Mouse (Mus musculus): Measurements from ENCODE around the gene Gnl1.
"Not testable (repeated sequence)": the region's sequence is repeated elsewhere in the genome, so short reads cannot be mapped to it uniquely, and the experiment has no call there.

Gene Gnl1

GRCm38 (mm10) chr17:35979401-35980362 is at the start of gene Gnl1, which contains the start of gene Prr3:
Gene Gnl1, plus strand, starts transcription at chr17:35979851.
Gene Prr3, minus strand, starts transcription at chr17:35980236.
- peak; percentile 92 to 95 for DNase-seq

GRCm38 (mm10) chr17:35930627-35931026 is 49.0 kb upstream of the Gnl1 start:
- no peak for DNase-seq

GRCm38 (mm10) chr17:35932608-35933007 is 47.0 kb upstream of the Gnl1 start:
- no peak for DNase-seq

GRCm38 (mm10) chr17:35935763-35936162 is 43.9 kb upstream of the Gnl1 start:
- not testable (repeated sequence) for DNase-seq

DNA sequence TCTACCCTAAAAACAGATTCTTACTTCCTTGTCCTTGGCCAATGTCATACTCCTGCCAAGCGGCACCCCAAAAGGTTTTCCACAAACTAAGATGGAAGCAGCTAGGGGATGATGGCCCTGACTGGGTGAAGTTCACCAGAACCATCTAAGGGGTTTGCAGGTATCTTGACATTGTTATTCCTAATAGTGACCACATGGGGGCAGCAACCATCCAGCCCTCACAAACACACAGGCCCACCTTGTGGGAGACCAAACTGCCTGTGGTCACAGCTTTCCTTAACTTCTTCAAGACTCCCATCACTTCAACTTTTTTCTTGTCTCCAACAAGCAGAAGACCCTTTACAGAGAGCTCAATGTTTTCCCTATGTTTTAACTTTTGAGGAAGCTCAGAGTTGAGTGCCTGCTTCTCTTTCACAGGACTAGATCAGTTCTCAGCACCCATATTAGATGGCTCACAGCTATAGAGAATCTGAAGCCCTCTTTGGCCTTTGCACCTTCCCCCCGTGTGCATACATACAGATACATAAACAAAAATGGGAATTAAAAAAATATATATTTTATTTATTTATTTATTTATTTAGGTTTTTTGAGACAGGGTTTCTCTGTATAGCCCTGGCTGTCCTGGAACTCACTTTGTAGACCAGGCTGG is 41.8 kb upstream of the Gnl1 start:
- DNase-seq: peak; percentile 66 to 73

GRCm38 (mm10) chr17:35939108-35939507 is 40.5 kb upstream of the Gnl1 start:
- DNase-seq: no peak

DNA sequence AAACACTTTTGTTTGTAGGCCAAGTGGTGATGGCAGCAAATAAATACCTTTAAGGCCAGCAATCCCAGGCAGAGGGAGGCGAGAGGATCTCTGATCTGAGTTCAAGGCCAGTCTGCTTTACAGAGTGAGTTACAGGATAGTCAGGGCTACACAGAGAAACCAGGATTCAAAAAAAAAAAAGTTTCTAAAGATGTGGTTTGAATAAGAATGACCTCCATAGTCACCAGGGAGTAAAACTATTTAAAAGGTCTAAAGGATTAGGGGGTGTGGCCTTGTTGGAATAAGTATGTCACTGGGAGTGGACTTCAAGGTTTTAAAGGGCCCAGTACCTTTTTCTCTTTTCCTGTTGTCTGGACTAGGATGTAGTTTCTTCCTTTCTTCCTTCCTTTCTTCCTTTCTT is 39.7 kb upstream of the Gnl1 start:
- DNase-seq: no peak

DNA sequence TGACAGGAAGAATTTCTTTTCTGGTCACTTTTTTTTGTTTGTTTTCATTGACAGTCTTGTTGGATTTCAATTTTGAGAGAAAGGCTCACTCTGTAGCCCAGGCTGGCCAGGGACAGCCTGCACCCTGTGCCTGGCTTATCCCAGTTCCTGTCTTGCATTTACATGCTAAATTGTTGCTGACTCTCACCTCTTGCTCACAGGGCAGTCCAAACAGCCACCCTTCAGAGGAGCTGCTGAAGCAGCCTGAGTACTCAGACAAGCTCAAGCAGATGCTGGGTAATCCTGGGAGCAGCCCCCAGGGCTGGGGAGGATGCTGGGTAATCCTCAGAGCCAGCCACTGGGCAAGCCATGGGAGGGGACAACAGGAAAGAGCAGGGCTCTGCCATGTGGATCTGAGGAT is 28.7 kb upstream of the Gnl1 start:
- not testable (repeated sequence) for DNase-seq

DNA sequence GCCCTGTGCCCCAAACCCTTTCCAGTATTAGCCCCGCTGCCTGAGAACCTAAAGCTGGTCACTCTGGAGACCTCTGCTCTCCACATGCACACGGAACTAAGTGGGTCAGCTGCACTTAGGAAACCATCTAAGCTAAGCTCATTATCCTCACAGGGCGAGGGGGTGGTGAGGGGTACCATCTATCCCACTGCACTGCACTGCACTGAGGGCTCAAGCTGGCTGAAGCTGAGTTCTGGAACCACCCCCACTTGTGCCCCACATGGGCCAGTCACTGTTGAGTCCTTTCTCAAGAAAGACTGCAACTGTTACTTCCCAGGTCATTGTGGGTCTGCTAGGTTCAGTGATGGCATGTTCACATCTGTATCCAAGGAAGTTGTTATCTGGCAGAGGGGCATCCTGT is 27.1 kb upstream of the Gnl1 start:
- DNase-seq: not testable (repeated sequence)

- DNase-seq: no peak
Measured at GRCm38 (mm10) chr17:35954665-35955064, 25.0 kb upstream of the Gnl1 start.

DNA sequence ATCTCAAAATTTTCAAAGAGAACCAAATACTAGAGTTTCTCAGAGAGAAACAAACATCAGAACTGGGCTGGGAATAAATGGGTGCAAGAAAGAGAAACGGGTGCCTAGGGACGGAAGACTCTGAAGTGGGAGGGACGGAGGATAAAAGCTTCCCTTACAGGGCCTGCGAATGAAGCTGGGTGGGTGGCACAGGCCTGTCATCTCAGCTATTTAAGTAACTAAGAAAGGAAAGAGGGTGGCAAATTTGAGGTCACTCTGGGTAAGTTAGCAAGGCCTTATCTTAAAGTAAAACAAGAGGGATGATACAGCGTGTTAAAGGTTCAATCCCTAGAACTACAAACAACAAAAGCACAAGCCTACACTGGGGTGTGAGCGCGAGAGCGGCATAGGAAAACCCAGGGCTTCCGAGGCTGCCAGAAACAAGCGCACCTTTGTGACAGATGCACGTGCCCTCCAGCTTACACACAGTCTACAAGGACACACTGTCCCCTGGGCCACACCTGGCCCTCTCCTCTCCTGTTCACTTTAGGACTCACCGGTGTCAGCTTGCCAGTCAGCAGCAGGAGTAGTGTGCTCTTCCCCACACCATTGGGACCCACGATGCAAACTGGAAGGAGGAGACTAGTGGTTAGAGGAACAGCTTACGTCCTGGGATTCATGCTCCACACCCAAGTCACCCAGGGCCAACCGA is 21.0 kb upstream of the Gnl1 start:
- no peak for DNase-seq

DNA sequence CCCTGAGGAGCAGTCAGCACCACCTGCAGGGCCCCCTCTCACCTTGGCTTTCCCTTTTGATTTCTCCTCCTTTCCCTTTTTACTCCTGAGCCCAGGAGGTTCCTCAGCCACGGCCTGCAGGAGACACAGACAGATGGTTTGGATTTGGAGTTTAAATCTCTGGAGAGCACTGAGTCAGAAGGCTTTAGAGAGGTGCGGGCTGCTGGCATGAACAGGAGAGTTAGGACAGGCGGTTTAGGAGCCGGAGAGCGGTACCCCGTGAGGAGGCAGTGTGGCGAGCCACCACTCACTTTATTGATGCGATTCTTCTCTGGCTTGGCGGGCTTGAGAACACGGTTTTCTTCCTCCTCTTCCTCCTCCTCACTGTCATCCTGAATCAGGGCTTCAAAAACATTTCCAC is 16.4 kb upstream of the Gnl1 start:
- peak; percentile 10 to 21 for DNase-seq

DNA sequence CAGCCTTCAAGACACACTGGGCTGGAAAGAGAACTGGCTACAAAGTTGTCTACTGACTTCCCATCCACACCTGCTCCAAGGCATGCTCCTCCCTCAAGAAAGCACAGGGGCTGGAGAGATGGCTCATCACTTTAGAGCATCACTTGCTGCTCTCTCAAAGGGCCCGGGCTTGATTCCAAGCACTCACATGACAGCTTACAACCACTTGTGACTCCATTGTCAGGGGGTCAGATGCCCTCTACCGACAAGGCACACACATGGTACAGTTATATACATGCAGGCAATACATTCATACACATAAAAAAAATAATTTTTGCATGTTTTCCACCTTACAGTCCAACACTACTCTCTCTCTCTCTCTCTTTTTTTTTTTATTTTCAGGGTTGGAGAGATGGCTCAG is 12.0 kb upstream of the Gnl1 start:
- DNase-seq: no peak

- peak; percentile 99 to 100 for DNase-seq
Measured at GRCm38 (mm10) chr17:35969418-35970389, 9.9 kb upstream of the Gnl1 start, which contains the start of gene Abcf1. Gene Abcf1, minus strand, starts transcription at chr17:35969761.

DNA sequence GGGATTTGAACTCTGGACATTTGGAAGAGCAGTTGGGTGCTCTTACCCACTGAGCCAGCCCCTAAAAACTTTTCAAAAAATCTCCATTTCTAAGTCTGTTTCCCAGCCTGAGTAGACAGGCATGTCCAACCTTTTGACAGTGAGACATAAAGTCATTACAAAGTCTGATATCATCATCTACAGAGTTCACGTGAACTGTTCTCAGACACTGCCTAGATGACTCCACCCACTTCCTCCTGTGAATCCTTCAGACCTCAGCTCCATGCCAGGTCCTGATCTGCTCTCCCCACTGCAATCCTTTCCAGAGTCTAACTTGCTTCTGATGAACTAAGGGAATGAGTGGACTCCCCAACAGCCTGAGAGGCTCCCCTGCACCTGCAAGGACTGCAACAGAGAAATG is 7.5 kb upstream of the Gnl1 start:
- DNase-seq: no peak

- DNase-seq: peak; percentile 89 to 92
Measured at GRCm38 (mm10) chr17:35978811-35979400, 745 bp upstream of the Gnl1 start.

GRCm38 (mm10) chr17:35980363-35980754 is 708 bp downstream of the Gnl1 start:
- DNase-seq: peak; percentile 74 to 80

GRCm38 (mm10) chr17:35981776-35982175 is 2.1 kb downstream of the Gnl1 start:
- no peak for DNase-seq

DNA sequence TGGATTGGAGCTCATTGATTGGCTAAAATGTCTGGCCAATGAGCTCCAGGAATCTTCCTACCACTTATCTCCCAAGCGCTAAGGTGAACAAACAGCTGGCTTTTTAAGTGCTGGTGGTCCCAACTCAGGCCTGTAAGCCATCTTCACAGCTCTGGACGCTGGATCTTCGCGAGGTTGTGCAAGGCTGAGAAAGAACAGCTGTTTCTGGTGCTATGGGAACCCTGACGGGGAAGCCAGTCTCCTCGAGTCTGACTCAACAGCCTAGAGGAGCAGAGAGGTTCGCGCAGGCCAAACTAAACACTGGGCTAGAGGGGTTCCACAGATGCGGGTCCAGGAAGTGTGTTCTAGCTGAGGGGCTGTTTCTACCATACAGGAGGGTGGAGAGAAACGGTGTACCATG is 12.1 kb downstream of the Gnl1 start:
- DNase-seq: no peak

DNA sequence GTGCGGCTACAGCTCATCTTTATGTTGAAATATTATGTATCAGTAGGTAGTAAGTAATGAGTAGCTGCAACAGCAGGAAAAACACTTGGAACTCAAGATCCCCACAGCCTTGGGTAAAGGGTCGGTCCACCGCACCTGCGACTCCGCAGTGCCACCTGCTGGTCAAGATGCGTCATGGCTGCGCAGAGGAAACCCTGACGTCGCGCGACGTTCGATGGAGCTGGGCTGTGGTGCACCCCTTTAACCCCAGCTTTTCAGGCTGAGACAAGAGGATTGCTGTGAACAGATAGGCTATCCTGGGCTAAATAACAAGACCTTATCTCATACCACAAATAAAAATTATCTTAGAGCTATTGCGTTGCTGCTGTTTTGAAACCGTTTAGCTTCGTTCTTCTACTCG is 14.0 kb downstream of the Gnl1 start:
- DNase-seq: peak; percentile 86 to 89

- peak; percentile 84 to 85 for DNase-seq
Measured at GRCm38 (mm10) chr17:35994175-35994878, 14.7 kb downstream of the Gnl1 start.

All from cerebellum, postnatal 14 days (tissue).